Mouse (Mus musculus) stomach, postnatal 0 days (tissue): Measurements from ENCODE around the gene Pdzd9.

ENCODE experiments used
- CTCF ChIP-seq: IDR thresholded peaks from 2 replicates; pipeline ENCODE4 v1.5.1; 2016; ENCODE audit warnings: antibody characterized with exemption, low read depth, mild to moderate bottlenecking, moderate library complexity
- EP300 ChIP-seq: optimal IDR thresholded peaks from 2 replicates; pipeline ENCODE3; 2016; ENCODE audit warnings: antibody characterized with exemption

DNA sequence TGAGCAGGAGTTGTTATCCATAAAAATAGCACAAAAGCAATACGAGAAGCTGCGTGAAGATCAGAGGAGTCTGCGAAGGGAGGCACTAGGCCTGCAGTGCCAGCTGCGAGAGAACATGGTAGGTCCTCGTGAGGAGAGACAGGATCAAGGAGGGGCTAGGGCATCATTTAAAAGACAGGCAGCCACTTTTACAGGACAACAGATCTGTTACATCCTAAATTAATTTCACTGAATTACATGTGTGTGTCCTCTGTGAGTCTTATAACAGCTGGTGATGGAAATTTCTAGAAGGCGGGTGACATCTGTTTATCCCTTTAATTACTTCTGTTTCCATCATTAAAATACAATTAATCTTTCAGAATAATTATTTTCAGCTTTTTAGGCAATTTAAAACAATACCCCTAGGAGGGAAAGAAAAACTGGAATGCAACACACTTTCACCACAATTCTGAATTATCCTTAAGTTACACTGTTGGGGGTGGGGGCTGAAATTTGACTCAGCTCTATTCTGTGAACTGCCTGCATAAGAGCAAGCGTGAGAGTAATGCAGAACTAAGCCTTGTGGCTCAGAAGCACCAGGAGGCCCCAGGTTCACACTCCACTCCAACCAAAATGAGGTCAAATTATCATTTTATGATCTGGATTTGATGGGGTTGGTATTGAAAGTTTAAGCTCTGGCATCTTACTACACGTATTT is 49.9 kb downstream of the Pdzd9 start:
- no peak for TF ChIP-seq CTCF
- TF ChIP-seq EP300, result no peak
